23 mouse cellular contexts compared by ENCODE assay signal in the genomic region with DNA sequence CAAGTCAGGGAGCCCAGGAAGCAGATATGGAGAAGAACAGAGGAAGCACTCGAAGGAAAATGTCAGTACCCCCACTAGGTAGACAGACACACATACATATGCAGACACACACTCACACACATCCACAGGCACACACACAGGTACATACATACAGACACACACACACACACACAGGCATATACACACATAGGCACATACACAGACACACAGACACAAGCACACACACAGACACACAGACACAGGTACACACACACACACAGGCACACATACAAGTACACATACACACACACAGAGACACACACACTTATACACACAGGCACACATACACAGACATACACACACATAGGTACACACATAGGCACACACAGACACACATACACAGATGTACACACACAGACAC. TPM values are rescaled to one million over a fixed set of nuclear protein-coding genes. Genes with fewer than 3 reads are reported as not detected.
DNase-seq lines count a peak whose midpoint lies in the region; ATAC-seq and TF ChIP-seq lines count a peak whose summit lies in the region.
"Had no signal": no experiment of that assay in that cellular context is flagged by ENCODE, and none has a peak within 500 bp of the region (broad histone marks: within the 10 kb centered on the region; RNA-seq: fewer than 3 reads in every experiment).

No protein-coding gene starts in this region.

- H3K9ac ChIP-seq in embryonic facial prominence, embryonic 12.5 days, result peak overlapping the region; percentile 25; the same call in 1 of the 2 replicates
- H3K9ac ChIP-seq: embryonic facial prominence, embryonic 13.5 days; heart, embryonic 13.5 days; hindbrain, embryonic 15.5 days had no signal

- DNase-seq in embryonic facial prominence, embryonic 10.5 days (ENCODE audit: low spot score), result no peak
- no peak for DNase-seq in c-Kit-positive CD71-positive TER-119-positive erythroid progenitor cells, embryonic 14.5 days (ENCODE audit: low spot score)
- DNase-seq: adrenal gland, adult 8-10 months; adrenal gland, postnatal 25 days; cerebellum, adult 18-20 months; cerebellum, adult 9-10 months; cerebellum, postnatal 14 days; gastrocnemius, postnatal 10 days; gastrocnemius, postnatal 36 days; heart, adult 2 months; heart, postnatal 14 days; heart, postnatal 4 days had no signal

- peak; percentile 17; the same call in 1 of the 2 replicates for TF ChIP-seq POLR2A in embryonic fibroblast, embryonic 13.5 days (IDR thresholded peaks at IDR 0.05; ENCODE audit: low read depth, low read length)

- H3K4me3 ChIP-seq in embryonic facial prominence, embryonic 12.5 days, result no peak overlapping the region
- no peak overlapping the region for H3K4me3 ChIP-seq in embryonic facial prominence, embryonic 10.5 days
- peak overlapping the region; percentile 28 for H3K4me3 ChIP-seq in megakaryocyte, embryonic 14.5 days (replicated peaks)
- H3K4me3 ChIP-seq in embryonic fibroblast, embryonic 13.5 days (ENCODE audit: insufficient read depth, low read length), result no peak overlapping the region
- H3K4me3 ChIP-seq: embryonic facial prominence, embryonic 13.5 days; heart, adult 2 months; heart, embryonic 10.5 days; heart, embryonic 13.5 days; hindbrain, embryonic 15.5 days had no signal

- 67% methylated on average over 1 of the region's 1 CpGs for WGBS in embryonic facial prominence, embryonic 12.5 days
- 79% methylated on average over 1 of the region's 1 CpGs for WGBS in embryonic facial prominence, embryonic 10.5 days

- H3K9me3 ChIP-seq in embryonic facial prominence, embryonic 12.5 days, result no peaks in the 10 kb centered on the region
- no peaks in the 10 kb centered on the region for H3K9me3 ChIP-seq in embryonic facial prominence, embryonic 10.5 days
- H3K9me3 ChIP-seq in megakaryocyte, embryonic 14.5 days, result no peaks in the 10 kb centered on the region
- H3K9me3 ChIP-seq: embryonic facial prominence, embryonic 13.5 days; heart, embryonic 10.5 days; heart, embryonic 13.5 days; hindbrain, embryonic 15.5 days had no signal

- H3K4me2 ChIP-seq in embryonic facial prominence, embryonic 12.5 days (replicated peaks), result no peak overlapping the region
- H3K4me2 ChIP-seq: embryonic facial prominence, embryonic 13.5 days; heart, embryonic 13.5 days; hindbrain, embryonic 15.5 days had no signal

- no peak for TF ChIP-seq CTCF in embryonic fibroblast, embryonic 13.5 days (IDR thresholded peaks at IDR 0.05; ENCODE audit: borderline replicate concordance, insufficient read depth, low read length)

- peaks cover 16% of the 10 kb centered on the region for H3K27me3 ChIP-seq in embryonic facial prominence, embryonic 12.5 days
- peaks cover 49% of the 10 kb centered on the region for H3K27me3 ChIP-seq in embryonic facial prominence, embryonic 10.5 days (replicated peaks; ENCODE audit: low read depth, poor library complexity, severe bottlenecking)
- peaks cover 55% of the 10 kb centered on the region for H3K27me3 ChIP-seq in megakaryocyte, embryonic 14.5 days (replicated peaks)
- H3K27me3 ChIP-seq: hindbrain, embryonic 15.5 days had no signal

- no peak for ATAC-seq in embryonic facial prominence, embryonic 12.5 days (ENCODE audit: insufficient number of reproducible peaks, insufficient read depth, low FRiP score, low TSS enrichment)
- ATAC-seq in megakaryocyte, adult 5-6 weeks (ENCODE audit: poor library complexity, severe bottlenecking), result no peak
- ATAC-seq in erythroblast, adult 5-6 weeks (replicated peaks; ENCODE audit: low FRiP score, poor library complexity, severe bottlenecking), result no peak
- ATAC-seq: forebrain, embryonic 16.5 days had no signal

- no peak overlapping the region for H3K27ac ChIP-seq in embryonic facial prominence, embryonic 12.5 days
- H3K27ac ChIP-seq in embryonic facial prominence, embryonic 10.5 days (replicated peaks), result no peak overlapping the region
- H3K27ac ChIP-seq in embryonic fibroblast, embryonic 13.5 days (ENCODE audit: insufficient read depth, low read length), result no peak overlapping the region
- H3K27ac ChIP-seq: embryonic facial prominence, embryonic 13.5 days; heart, adult 2 months; heart, embryonic 13.5 days; hindbrain, embryonic 15.5 days had no signal

- no peaks in the 10 kb centered on the region for H3K36me3 ChIP-seq in embryonic facial prominence, embryonic 12.5 days
- no peaks in the 10 kb centered on the region for H3K36me3 ChIP-seq in embryonic facial prominence, embryonic 10.5 days (replicated peaks)
- H3K36me3 ChIP-seq in megakaryocyte, embryonic 14.5 days (replicated peaks; ENCODE audit: low read length), result no peaks in the 10 kb centered on the region
- H3K36me3 ChIP-seq: embryonic facial prominence, embryonic 13.5 days; heart, embryonic 10.5 days; heart, embryonic 13.5 days; hindbrain, embryonic 15.5 days had no signal

- peaks cover 55% of the 10 kb centered on the region for H3K4me1 ChIP-seq in embryonic facial prominence, embryonic 12.5 days
- peaks cover 79% of the 10 kb centered on the region for H3K4me1 ChIP-seq in embryonic facial prominence, embryonic 10.5 days
- peaks cover 20% of the 10 kb centered on the region for H3K4me1 ChIP-seq in megakaryocyte, embryonic 14.5 days
- H3K4me1 ChIP-seq in embryonic fibroblast, embryonic 13.5 days (ENCODE audit: control insufficient read depth, insufficient read depth, low read length), result peaks cover 13% of the 10 kb centered on the region

RNA-seq across cellular contexts. Expression of gene Eif2b2, which starts 19.3 kb away (rescaled TPM):
- polyA plus RNA-seq in embryonic facial prominence, embryonic 12.5 days (2016; fragmentation: Nextera tagmentation; extraction: Ambion mirVana), result 79.0 and 88.2 TPM in 2 replicates
- 119 and 122 TPM in 2 replicates for polyA plus RNA-seq in embryonic facial prominence, embryonic 10.5 days (2016; fragmentation: Nextera tagmentation; extraction: Ambion mirVana)
- polyA plus RNA-seq in megakaryocyte, embryonic 14.5 days (2012; ENCODE audit: insufficient read depth, low replicate concordance), result 17.9 and 151 TPM in 2 replicates
- total RNA-seq in megakaryocyte, adult 5-6 weeks (2015), result 26.4 and 33.8 TPM in 2 replicates
- 43.8 and 68.9 TPM in 2 replicates for total RNA-seq in megakaryocyte, adult 5-6 weeks (2017)
- 51.1 and 54.8 TPM in 2 replicates for polyA plus RNA-seq in embryonic fibroblast, embryonic 13.5 days (2011; ENCODE audit: insufficient read length, low read depth, missing spikeins)
- total RNA-seq in erythroblast, adult 5-6 weeks (2015; ENCODE audit: low replicate concordance), result 12.1 and 12.5 TPM in 2 replicates
- 9.5 and 14.4 TPM in 2 replicates for total RNA-seq in erythroblast, adult 5-6 weeks (2017; ENCODE audit: low replicate concordance)

RNA-seq across cellular contexts. Expression of gene Pgf, which starts 22.4 kb away (rescaled TPM):
- polyA plus RNA-seq in embryonic facial prominence, embryonic 12.5 days (2016; fragmentation: Nextera tagmentation; extraction: Ambion mirVana), result 15.4 and 19.1 TPM in 2 replicates
- 9.3 and 9.8 TPM in 2 replicates for polyA plus RNA-seq in embryonic facial prominence, embryonic 10.5 days (2016; fragmentation: Nextera tagmentation; extraction: Ambion mirVana)
- 0.10 TPM in 1 of 2 replicates, not detected in the other for polyA plus RNA-seq in megakaryocyte, embryonic 14.5 days (2012; ENCODE audit: insufficient read depth, low replicate concordance)
- total RNA-seq in megakaryocyte, adult 5-6 weeks (2015), result 0.14 and 0.33 TPM in 2 replicates
- 0.18 TPM in 1 of 2 replicates, not detected in the other for total RNA-seq in megakaryocyte, adult 5-6 weeks (2017)
- 3.7 and 6.6 TPM in 2 replicates for polyA plus RNA-seq in embryonic fibroblast, embryonic 13.5 days (2011; ENCODE audit: insufficient read length, low read depth, missing spikeins)
- not detected in 2 replicates for total RNA-seq in erythroblast, adult 5-6 weeks (2015; ENCODE audit: low replicate concordance)
- total RNA-seq in erythroblast, adult 5-6 weeks (2017; ENCODE audit: low replicate concordance), result not detected in 2 replicates
- total RNA-seq: granulocyte monocyte progenitor cell, adult 5-6 weeks had no signal

RNA-seq across cellular contexts. Expression of gene Rps6kl1, which starts 48.9 kb away (rescaled TPM):
- polyA plus RNA-seq in embryonic facial prominence, embryonic 12.5 days (2016; fragmentation: Nextera tagmentation; extraction: Ambion mirVana), result 1.7 and 2.2 TPM in 2 replicates
- polyA plus RNA-seq in embryonic facial prominence, embryonic 10.5 days (2016; fragmentation: Nextera tagmentation; extraction: Ambion mirVana), result 2.0 and 2.2 TPM in 2 replicates
- polyA plus RNA-seq in megakaryocyte, embryonic 14.5 days (2012; ENCODE audit: insufficient read depth, low replicate concordance), result 0.68 TPM in 1 of 2 replicates, not detected in the other
- 0.04 TPM in 1 of 2 replicates, not detected in the other for total RNA-seq in megakaryocyte, adult 5-6 weeks (2015)
- total RNA-seq in megakaryocyte, adult 5-6 weeks (2017), result 0.15 TPM in 1 of 2 replicates, not detected in the other
- not detected in 2 replicates for polyA plus RNA-seq in embryonic fibroblast, embryonic 13.5 days (2011; ENCODE audit: insufficient read length, low read depth, missing spikeins)
- total RNA-seq in erythroblast, adult 5-6 weeks (2015; ENCODE audit: low replicate concordance), result not detected in 2 replicates
- not detected in 2 replicates for total RNA-seq in erythroblast, adult 5-6 weeks (2017; ENCODE audit: low replicate concordance)
- total RNA-seq: granulocyte monocyte progenitor cell, adult 5-6 weeks had no signal
